Mouse (Mus musculus): ENCODE results near the gene Hoxb3.

Gene Hoxb3

DNA sequence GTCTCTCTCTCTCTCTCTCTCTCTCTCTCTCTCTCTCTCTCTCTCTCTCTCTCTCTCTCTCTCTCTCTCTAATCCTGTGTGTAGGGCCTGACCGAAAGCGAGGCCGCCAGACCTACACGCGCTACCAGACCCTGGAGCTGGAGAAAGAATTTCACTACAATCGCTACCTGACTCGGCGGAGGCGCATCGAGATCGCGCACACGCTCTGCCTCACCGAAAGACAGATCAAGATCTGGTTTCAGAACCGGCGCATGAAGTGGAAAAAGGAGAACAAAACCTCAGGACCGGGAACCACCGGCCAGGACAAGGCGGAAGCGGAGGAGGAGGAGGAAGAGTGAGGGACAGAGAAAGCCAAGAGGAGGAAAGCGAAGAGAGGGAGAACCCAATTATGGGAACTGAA, 33.8 kb upstream of the Hoxb3 start:
- no peak for DNase-seq

- DNase-seq, result no peak
Observed at GRCm38 (mm10) chr11:96289837-96290236, 33.3 kb upstream of the Hoxb3 start.

- no peak for DNase-seq
Observed at GRCm38 (mm10) chr11:96290705-96291355, 32.3 kb upstream of the Hoxb3 start.

DNA sequence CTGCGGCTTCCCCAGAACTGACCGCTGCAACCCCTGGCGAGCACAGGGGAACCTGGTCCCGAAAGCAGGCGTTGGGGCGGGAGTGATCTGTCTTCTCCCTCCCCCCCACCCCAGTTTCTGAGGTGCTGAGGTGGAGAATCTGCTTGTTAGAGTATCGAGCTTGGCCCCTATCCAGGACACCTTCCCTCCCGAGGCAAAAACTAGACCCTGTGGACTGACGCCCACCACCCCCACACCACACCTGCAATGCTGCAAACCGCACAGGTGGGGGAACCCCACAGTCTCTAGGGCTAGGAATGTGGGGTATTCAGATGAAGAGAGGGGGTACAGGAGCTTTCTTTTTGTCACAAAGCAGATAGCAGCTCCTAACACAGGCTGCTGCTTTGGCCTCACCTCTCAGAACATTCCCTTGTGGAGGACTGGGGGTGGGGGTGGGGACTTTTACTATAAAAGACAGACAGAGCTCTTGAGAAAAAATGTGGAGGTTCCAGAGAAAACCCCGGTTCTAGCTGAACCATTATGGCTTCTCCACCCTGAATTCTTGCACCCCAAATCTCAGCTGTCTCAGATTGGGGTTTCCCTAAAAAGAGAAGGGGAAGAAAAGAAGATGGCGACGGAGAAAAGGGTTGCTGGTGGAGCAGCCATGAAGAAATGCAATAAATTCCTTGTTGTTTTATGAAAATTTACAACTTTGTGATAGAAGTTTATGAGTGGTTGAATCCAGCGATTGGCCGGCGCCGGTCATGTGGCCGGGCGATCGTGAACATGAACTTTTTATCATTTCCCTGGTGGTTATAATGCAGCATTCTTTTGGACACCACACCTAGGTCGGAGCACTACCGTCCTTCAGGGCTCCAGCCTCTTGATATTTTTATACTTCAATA, 31.2 kb upstream of the Hoxb3 start, which contains the start of gene Hoxb6:
Hoxb6 (plus strand) TSS at position 796 of the 884 bp plus-strand sequence.
- no peak for DNase-seq

- DNase-seq, result no peak
Observed at GRCm38 (mm10) chr11:96292565-96293301, 30.4 kb upstream of the Hoxb3 start.

DNA sequence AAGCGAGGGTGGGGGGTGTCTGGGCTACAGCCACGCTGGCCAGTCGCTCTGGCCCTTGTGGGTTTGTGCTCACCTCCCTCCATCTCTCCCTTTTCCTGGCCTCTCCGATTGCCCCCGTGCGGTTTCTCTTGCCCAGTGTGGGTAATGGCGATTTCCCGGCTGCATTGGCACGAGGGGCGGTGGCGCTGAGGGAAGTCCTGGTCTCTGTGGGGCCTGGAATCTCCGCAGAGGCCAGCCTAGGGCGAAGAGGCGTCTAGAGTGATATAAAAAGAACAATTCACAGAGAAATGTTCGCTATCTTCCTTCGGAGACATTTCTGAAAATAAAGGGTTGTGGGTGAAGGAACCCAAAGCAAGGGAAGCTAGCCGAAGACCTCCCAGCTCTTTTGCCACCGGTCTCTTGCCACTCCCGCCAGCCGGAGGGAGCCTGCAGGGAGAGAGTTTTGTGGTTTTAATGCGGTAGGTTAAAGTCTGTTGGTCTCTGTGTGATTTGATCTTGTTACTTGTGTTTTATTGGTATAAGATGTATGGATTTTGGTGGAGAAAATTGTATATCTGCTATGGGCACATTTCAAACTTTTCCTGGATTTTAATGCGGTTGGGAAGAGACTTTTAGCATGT, 29.7 kb upstream of the Hoxb3 start:
- no peak for DNase-seq

- no peak for DNase-seq
Observed at GRCm38 (mm10) chr11:96294245-96295091, 28.7 kb upstream of the Hoxb3 start.

GRCm38 (mm10) chr11:96295092-96295835, 27.9 kb upstream of the Hoxb3 start:
- no peak for DNase-seq

DNA sequence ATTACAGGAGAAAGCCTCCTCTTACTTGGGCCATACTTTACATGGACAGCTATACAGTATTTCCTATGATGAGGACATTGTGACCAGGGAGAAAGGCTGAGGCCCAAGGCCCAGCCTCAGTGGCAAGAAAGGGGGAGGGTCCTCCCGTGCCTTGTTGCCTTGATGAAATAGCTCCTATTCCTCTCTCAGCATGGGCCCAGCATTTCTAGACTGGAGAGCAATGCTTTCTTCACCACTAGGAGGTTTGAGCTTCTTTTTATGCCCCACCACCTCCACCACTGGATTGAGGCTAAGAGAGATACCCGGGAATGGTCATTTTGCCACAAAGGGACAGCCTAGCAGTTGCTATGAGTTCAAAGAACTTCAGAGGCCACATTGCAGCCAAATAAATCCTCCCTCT, 26.1 kb upstream of the Hoxb3 start:
- no peak for DNase-seq

GRCm38 (mm10) chr11:96297428-96297827, 25.7 kb upstream of the Hoxb3 start:
- no peak for DNase-seq

DNA sequence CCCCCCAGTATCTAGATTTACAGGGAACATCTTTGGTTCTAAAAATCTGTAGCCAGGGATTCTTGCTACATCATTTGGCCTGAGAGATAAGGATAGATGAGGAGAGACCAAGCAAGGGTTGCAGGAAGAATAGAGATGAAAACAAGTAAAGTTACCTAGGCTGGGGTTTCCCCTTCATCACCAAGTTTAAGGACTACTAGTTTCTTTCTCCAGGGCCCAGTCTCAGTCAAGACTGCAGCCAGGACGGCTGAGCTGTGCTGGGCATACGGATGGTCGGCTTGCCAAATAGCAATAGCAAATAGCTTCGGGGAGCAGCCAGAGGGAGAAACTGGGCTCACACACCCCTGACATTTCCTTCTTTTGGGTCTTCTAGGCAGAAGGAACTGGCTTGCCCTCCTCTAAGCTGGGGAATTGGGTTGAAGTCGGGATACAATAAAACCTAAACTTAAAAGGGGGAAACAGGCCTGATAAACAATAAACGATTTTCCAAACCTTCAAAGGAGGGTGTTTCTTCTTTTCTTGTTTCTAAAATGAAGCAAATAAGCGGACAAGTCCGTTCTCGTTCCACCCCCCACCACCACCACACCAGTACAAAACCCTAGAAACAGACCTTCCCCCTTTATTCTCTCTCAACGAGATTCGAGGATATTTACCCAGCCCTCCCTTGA, 25.0 kb upstream of the Hoxb3 start:
- no peak for DNase-seq

GRCm38 (mm10) chr11:96298895-96299667, 24.0 kb upstream of the Hoxb3 start:
- no peak for DNase-seq

GRCm38 (mm10) chr11:96299781-96300180, 23.3 kb upstream of the Hoxb3 start:
- no peak for DNase-seq

DNA sequence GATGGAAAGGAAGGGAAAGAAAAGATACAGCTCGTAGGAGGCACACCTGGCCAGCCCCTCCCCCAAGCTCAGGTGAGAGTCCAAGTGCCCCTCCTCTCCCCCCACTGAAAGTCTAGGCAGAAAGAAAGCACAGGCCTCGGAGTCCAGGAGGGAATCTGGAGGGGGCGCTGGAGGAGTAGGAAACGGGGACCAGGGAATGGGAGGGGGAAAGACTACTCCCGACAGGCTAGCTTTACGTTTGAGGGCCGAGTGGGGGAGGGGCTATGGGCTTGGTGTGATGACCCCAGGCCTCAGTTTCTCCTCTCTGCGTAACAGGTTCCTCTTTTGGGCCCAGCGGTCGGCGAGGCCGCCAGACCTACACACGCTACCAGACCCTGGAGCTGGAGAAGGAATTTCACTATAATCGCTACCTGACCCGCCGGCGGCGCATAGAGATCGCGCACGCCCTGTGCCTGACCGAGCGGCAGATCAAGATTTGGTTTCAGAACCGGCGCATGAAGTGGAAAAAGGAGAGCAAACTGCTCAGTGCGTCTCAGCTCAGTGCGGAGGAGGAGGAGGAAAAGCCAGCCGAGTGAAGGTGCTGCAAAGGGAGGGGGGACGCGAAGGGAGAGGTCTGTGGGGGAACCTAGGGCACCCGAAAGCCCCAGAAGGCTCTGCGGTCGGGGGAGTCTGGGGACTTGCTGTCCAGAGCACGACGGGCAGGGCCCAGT, 22.6 kb upstream of the Hoxb3 start:
- DNase-seq, result no peak

- no peak for DNase-seq
Observed at GRCm38 (mm10) chr11:96301064-96301431, 22.1 kb upstream of the Hoxb3 start.

DNA sequence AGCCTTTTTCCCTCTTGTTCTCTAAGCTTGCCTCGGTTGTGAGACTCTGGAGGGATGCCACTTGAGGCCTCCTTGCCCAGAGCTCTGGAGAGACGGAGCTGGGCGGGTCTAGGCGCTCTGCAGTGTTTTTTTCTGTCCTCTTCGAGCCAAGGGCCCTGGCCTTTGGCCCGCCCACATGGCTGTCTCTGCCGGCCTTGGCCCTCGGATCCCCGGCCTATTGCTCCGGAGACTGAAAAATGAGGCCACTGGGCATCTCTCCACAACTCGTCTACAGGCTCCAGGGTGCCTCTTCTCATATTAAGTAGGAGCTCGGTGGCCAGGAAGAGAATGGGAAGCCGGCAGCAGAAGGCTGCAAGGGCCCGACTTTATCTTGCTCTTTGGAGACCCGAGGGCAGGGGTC, 21.3 kb upstream of the Hoxb3 start:
- DNase-seq, result peak; percentile 39

DNA sequence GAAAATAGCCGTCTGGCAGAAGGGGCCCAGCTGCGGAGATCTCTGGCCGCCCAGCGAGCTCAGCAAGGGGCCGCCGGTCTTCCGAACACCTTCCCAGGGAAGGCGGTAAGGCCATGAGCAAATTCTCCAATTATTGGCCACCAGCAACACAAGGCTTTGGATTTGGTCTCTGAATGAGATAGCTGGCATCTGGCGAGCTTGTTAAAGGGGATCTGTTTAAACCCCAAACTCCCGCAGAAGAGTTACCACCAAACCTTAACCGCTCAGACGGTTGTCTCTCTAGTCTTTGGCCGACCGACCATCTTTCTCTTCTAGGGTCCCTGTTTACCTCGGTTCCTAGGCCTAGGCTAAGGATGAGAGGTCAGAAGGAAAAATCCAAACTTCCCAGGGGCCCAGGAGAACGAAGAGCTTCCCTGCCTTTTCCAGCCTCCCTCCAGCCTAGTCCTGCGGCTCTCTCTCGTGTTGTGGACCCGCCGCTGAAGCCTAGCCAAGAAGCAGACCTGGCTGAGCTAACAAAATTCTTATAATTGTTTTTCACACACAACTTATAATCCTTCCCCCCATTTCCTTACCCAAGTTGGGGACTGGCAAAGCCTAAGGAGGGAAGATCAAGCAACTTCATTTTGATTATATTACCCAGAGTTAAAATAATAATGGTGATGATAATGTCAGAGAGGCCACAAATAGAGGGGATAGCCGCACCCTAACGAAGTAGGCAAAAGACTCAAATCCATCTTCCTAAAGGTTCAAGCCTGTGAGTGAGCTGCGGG, 20.6 kb upstream of the Hoxb3 start:
- DNase-seq, result no peak

Measured in cerebellum, adult 11-12 months (tissue).